Mouse (Mus musculus): ENCODE results near the gene Spdef. TPM values are rescaled to one million over a fixed set of nuclear protein-coding genes. Genes with fewer than 3 reads are reported as not detected.

Spdef gene
- polyA plus RNA-seq, 2 experiments from 2014 or later = 0.50 TPM; not detected in 1

DNA sequence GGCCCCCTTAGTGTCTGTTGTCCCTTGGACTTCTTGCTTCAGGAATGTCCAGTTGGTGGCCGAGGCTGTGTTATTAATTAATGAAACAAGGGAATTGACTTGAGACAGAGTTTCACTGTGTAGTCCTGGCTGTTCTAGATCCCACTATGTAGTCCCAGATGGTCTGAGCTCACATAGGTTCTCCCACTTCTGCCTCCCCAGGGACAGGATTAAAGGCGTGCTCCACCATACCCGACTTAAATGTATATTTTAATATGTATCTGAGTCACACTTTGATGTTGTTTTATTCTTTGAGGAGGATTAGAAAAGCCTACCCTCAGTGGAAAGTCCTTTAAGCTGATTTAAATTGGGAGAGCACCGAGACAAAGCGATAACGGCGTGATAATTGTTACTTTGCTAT is 52.5 kb downstream of the Spdef start:
- no peak for ATAC-seq

DNA sequence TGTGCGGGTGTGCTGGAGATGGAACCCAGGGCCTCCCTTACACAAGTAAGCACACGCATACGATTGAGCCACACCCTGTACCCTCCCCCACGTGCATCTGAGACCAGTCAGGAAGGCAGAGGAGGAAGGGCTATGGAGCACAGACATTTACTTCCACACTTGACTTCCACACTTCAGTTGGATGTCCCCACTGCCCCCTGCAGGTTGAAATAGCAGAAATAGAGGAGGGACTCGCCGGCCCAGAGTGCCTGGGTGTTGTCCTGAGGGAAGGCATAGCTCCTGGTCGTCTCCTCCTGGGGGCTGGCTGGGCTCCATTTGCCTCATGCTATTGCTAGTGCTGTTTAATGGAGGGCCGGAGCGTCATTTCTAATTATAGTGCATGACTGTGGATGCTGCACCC is 53.3 kb downstream of the Spdef start:
- no peak for ATAC-seq

DNA sequence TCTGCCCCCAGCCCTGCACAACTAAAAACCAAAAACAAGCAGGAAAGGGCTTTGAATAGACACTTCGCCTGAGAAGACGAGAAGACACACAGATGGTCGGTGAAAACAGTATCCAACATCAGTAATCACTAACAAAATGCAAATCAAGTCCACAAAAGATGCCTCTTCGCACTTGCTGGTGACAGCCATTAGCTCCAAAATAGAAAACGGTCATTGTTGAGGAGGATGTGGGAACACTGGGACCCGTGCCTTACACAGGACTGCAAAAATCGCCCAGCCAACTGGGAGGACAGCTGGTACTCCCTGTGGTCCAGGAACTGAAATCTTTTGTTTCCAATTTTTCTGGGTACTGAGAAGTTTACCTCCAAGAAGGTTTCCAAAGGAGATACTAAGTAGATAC is 54.8 kb downstream of the Spdef start:
- no peak for ATAC-seq

DNA sequence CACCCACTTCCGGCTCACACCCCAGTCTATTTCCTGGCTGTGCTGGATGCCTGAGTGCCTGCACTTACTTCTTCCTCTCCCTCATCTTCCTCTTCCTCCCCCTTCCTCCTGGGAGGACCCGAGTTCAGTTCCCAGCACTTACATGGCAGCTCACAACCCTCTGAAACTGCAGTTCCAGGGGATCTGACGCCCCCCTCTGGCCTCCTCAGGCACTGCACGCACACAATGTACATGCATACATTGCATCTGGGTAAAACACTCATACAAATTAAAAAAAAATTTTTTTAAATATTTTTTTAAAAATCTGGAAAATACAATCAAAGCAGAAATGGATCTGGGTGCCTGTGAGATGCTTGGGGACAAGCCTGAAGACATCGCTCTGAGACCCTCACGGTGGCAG is 57.0 kb downstream of the Spdef start:
- no peak for ATAC-seq

Other genes with a start within 250 kb of the Spdef start
- gene Grm4, start 207.6 kb downstream of the Spdef start, polyA plus RNA-seq (2017; shearing (Covaris generic)) = under 1 TPM in 1 of 2 experiments, not detected in 1; 0.18 TPM
- 10 to 100 TPM; 48.0 to 73.5 TPM for gene Hmga1, start 172.5 kb downstream of the Spdef start, polyA plus RNA-seq (2017; shearing (Covaris generic))
- gene AI413582, start 163.2 kb downstream of the Spdef start, polyA plus RNA-seq (2017; shearing (Covaris generic)) = 100 to 1,000 TPM in 1 of 2 experiments, 10 to 100 TPM in 1; 98.5 to 118 TPM
- gene Nudt3, start 105.5 kb downstream of the Spdef start, polyA plus RNA-seq (2017; shearing (Covaris generic)) = 10 to 100 TPM; 34.7 to 38.1 TPM
- gene RPS10-NUDT3, start 93.7 kb downstream of the Spdef start, polyA plus RNA-seq (2017; shearing (Covaris generic)) = not detected
- 1,000 to 10,000 TPM; 1,853 to 2,245 TPM for gene Rps10, start 92.3 kb downstream of the Spdef start, polyA plus RNA-seq (2017; shearing (Covaris generic))
- gene Pacsin1, start 73.4 kb downstream of the Spdef start, polyA plus RNA-seq (2017; shearing (Covaris generic)) = 10 to 100 TPM; 26.9 to 41.1 TPM
- 10 to 100 TPM; 14.1 to 15.2 TPM for gene D17Wsu92e, start 91.7 kb upstream of the Spdef start, polyA plus RNA-seq (2017; shearing (Covaris generic))
- gene Snrpc, start 109.2 kb upstream of the Spdef start, polyA plus RNA-seq (2017; shearing (Covaris generic)) = 100 to 1,000 TPM; 108 to 126 TPM
- gene Uhrf1bp1, start 127.5 kb upstream of the Spdef start, polyA plus RNA-seq (2017; shearing (Covaris generic)) = 1 to 10 TPM in 1 of 2 experiments, under 1 TPM in 1; 0.93 to 1.4 TPM
- gene Anks1, start 180.4 kb upstream of the Spdef start, polyA plus RNA-seq (2017; shearing (Covaris generic)) = 1 to 10 TPM; 2.5 to 3.7 TPM
- 10 to 100 TPM; 32.9 to 39.6 TPM for gene Taf11, start 180.9 kb upstream of the Spdef start, polyA plus RNA-seq (2017; shearing (Covaris generic))

All from activated CD4-positive, CD25-positive, alpha-beta regulatory T cell, adult 4 months (primary cell).